Mouse (Mus musculus) megakaryocyte, embryonic 14.5 days (primary cell): Measurements from ENCODE around the gene Dnmt3a.

Experiments
- FLI1 ChIP-seq: IDR thresholded peaks from 2 replicates; pipeline ENCODE4 v1.6.1; 2012; ENCODE audit warnings: low read length, inconsistent platforms, mixed read lengths
- GATA1 ChIP-seq: IDR thresholded peaks from 3 replicates; pipeline ENCODE4 v1.6.1; 2012; ENCODE audit warnings: mixed read lengths, low read length, inconsistent platforms, borderline replicate concordance

GRCm38 (mm10) chr12:3905436-3905835 is 99.6 kb downstream of the Dnmt3a start:
- TF ChIP-seq FLI1, result no peak
- TF ChIP-seq GATA1, result no peak
